25 mouse cellular contexts compared by ENCODE assay signal in the genomic region with DNA sequence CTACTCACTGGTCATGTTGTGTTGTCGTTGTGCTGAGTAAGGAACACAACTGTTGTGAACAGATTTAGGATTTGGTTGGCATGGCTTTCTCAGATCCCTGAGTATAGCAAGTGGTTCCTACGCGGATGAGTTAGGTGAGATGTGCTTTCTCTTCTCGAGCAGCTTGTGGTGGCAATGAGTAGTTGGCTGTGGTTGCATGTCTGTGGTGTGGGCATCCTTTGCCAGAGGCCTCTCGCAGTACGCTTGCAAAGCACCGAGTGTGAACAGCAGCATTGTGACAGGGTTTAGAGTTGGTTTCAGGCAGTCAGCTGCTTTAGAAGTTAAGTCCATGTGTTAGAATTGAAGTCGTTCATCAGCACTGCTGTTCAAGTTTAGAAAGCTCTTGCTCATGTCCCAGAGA.
DNase-seq lines count a peak whose midpoint lies in the region; TF ChIP-seq lines count a peak whose summit lies in the region.
"Had no signal": no experiment of that assay in that cellular context is flagged by ENCODE, and none has a peak within 500 bp of the region (broad histone marks: within the 10 kb centered on the region; RNA-seq: fewer than 3 reads in every experiment).

No protein-coding gene starts in this region.

- no peaks in the 10 kb centered on the region for H3K36me3 ChIP-seq in kidney, adult 2 months (ENCODE audit: control insufficient read depth, insufficient read depth, low read length)
- H3K36me3 ChIP-seq: midbrain, embryonic 15.5 days had no signal

- no peaks in the 10 kb centered on the region for H3K27me3 ChIP-seq in kidney, adult 2 months (replicated peaks; ENCODE audit: control insufficient read depth, insufficient read depth, low read length)
- H3K27me3 ChIP-seq: embryonic facial prominence, embryonic 12.5 days; heart, embryonic 13.5 days; kidney, embryonic 15.5 days; liver, embryonic 12.5 days; midbrain, embryonic 15.5 days had no signal

- no peak for TF ChIP-seq POLR2A in kidney, adult 2 months (IDR thresholded peaks at IDR 0.05; ENCODE audit: low read depth, low read length)

- TF ChIP-seq CTCF in kidney, adult 2 months (conservative IDR thresholded peaks at IDR 0.05; ENCODE audit: insufficient read depth, insufficient read length, low read depth, low read length), result no peak

- DNase-seq in left cerebral cortex, postnatal 36 days (ENCODE audit: low spot score in 2 of 2), result peak; percentile 39 to 40
- DNase-seq in left cerebral cortex, postnatal 4 days, result no peak
- peak; percentile 42 for DNase-seq in thymus, postnatal 0 days (ENCODE audit: low spot score)
- DNase-seq in thymus, postnatal 4 days, result no peak
- peak; percentile 20 for DNase-seq in induced T-regulatory cell, adult 2 months (ENCODE audit: low read depth)
- DNase-seq in yolk sac, embryonic 10.5 days (ENCODE audit: low spot score), result no peak
- no peak for DNase-seq in kidney, adult 2 months
- DNase-seq: adrenal gland, postnatal 10 days; B cell, adult 2 months; cerebellum, adult 11-12 months; cerebellum, adult 9-11 months; embryo, embryonic 11 days; gastrocnemius, adult 2 months; heart, postnatal 10 days; kidney, adult 11 months; kidney, postnatal 25 days; liver, postnatal 0 days had no signal

- no peak overlapping the region for H3K27ac ChIP-seq in kidney, adult 2 months (ENCODE audit: insufficient read depth, low read depth, low read length)
- H3K27ac ChIP-seq: embryonic facial prominence, embryonic 12.5 days; gastrocnemius, adult 2 months; heart, embryonic 13.5 days; hindbrain, embryonic 14.5 days; kidney, embryonic 15.5 days; liver, embryonic 12.5 days; macrophage; midbrain, embryonic 10.5 days; midbrain, embryonic 15.5 days had no signal

- peaks cover 2% of the 10 kb centered on the region; the same call in 1 of the 2 replicates for H3K4me1 ChIP-seq in kidney, adult 2 months (ENCODE audit: control insufficient read depth, insufficient read depth, low read length)
- H3K4me1 ChIP-seq: embryonic facial prominence, embryonic 12.5 days had no signal

- 85% methylated on average over 8 of the region's 8 CpGs for WGBS in kidney, adult 2 months

- intact Hi-C loops in left cerebral cortex, postnatal 36 days (cut with DNase I), result no loop called here
- intact Hi-C loops in left cerebral cortex, postnatal 4 days (cut with DNase I), result no loop called here

- no peak overlapping the region for H3K4me3 ChIP-seq in kidney, adult 2 months (ENCODE audit: insufficient read depth, low read depth, low read length)
- H3K4me3 ChIP-seq: embryonic facial prominence, embryonic 12.5 days; gastrocnemius, adult 2 months; heart, embryonic 13.5 days; kidney, embryonic 15.5 days; liver, embryonic 12.5 days; midbrain, embryonic 10.5 days; midbrain, embryonic 15.5 days had no signal

Comparison
In these comparisons a context has a peak if more than half of its experiments do, and no peak if none do; other contexts are left out.
1. DNase-seq: peak in left cerebral cortex, postnatal 36 days (2 of 2), thymus, postnatal 0 days (single experiment) and induced T-regulatory cell, adult 2 months (single experiment); none in left cerebral cortex, postnatal 4 days (single experiment), thymus, postnatal 4 days (single experiment), yolk sac, embryonic 10.5 days (single experiment) and kidney, adult 2 months (single experiment).